Mouse (Mus musculus) liver, postnatal 0 days (tissue): Measurements from ENCODE around the gene Rph3al.

Source experiments
- CTCF ChIP-seq: sonication (generic); IDR thresholded peaks from 2 replicates; pipeline ENCODE4 v1.5.1; 2016; ENCODE audit warnings: antibody characterized with exemption, low read depth
- EP300 ChIP-seq: IDR thresholded peaks from 2 replicates; pipeline ENCODE4 v1.6.1; 2016; ENCODE audit warnings: antibody characterized with exemption, low read depth, mild to moderate bottlenecking

- no peak for TF ChIP-seq CTCF
- TF ChIP-seq EP300, result no peak
Measured at GRCm38 (mm10) chr11:75984581-75984980, 46.4 kb upstream of the Rph3al start.
